Mouse (Mus musculus) adrenal gland, adult 18-20 months (tissue): ENCODE measurements around the gene Cdk16. TPM values are rescaled to one million over a fixed set of nuclear protein-coding genes. Genes with fewer than 3 reads are reported as not detected.

ENCODE experiments used
- DNase-seq, 2 experiments: peaks; one replicate each; pipeline ENCODE4 v3.0.0; 2021 to 2022; ENCODE audit warnings: low spot score in 2 of 2
- total RNA-seq, 2 experiments: library from RNA; stranded (reverse); gene quantifications; 1 replicate in 1 of 2; 2 replicates in 1 of 2; pipeline ENCODE4 v1.2.3; 2021

The Cdk16 gene
- total RNA-seq, 2 experiments from 2014 or later, result 154 to 171 TPM

DNA sequence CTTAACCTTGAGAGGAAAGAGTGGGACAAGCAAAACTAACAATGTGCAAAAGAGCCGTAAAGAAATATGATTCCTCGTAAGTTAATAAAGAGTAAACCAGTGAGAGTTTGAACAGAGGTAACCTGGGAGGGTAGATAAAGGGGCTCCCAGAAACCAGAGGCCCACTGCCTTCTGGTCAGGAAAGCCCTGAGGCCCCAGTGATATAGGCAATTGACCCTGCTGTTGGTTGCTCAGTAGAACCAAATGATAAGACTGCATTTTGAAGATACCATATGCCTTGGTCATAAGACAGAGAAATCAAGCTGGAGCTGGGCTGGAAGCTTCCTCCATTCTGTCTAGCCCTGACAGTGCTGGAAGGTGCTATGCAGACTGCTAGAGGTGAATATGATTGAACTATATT, 61.1 kb downstream of the Cdk16 start:
- no peak for DNase-seq

Other genes starting within 250 kb of the Cdk16 start
- gene Rgn, start 138.2 kb upstream of the Cdk16 start, total RNA-seq, result 1 to 10 TPM in 1 of 2 experiments, under 1 TPM in 1; 0.67 to 3.4 TPM
- gene Rbm10, start 70.5 kb upstream of the Cdk16 start, total RNA-seq, result 10 to 100 TPM; 37.6 to 38.5 TPM
- gene Ndufb11, start 70.3 kb upstream of the Cdk16 start, total RNA-seq, result 100 to 1,000 TPM; 330 to 353 TPM
- gene Uba1, start 29.6 kb upstream of the Cdk16 start, total RNA-seq, result 100 to 1,000 TPM; 372 to 497 TPM
- 10 to 100 TPM; 26.7 to 30.0 TPM for gene Usp11, start 16.0 kb downstream of the Cdk16 start, total RNA-seq
- 100 to 1,000 TPM; 108 to 123 TPM for gene Araf, start 109.9 kb downstream of the Cdk16 start, total RNA-seq
- 10 to 100 TPM; 20.9 to 32.1 TPM for gene Timp1, start 182.2 kb downstream of the Cdk16 start, total RNA-seq
- 10 to 100 TPM in 1 of 2 experiments, 1 to 10 TPM in 1; 7.5 to 10.6 TPM for gene Syn1, start 233.1 kb downstream of the Cdk16 start, total RNA-seq
- gene Cfp, start 243.6 kb downstream of the Cdk16 start, total RNA-seq, result 10 to 100 TPM in 1 of 2 experiments, 1 to 10 TPM in 1; 9.6 to 16.8 TPM